Mouse (Mus musculus) frontal cortex, postnatal 36 days (tissue): Measurements from ENCODE around the gene Asic3.
A peak's percentile ranks its signal among the peaks of the same experiment; 100 is the strongest.
"Not testable (repeated sequence)": the region's sequence is repeated elsewhere in the genome, so short reads cannot be mapped to it uniquely, and the experiment has no call there.

Experiments used
- DNase-seq, 2 experiments: peaks; one replicate each; pipeline ENCODE4 v3.0.0; 2022; ENCODE audit warnings: low spot score in 2 of 2

Asic3 gene

GRCm38 (mm10) chr5:24388246-24388915, 24.8 kb upstream of the Asic3 start:
- no peak for DNase-seq

- no peak for DNase-seq
These were observed 24.1 kb upstream of the Asic3 start for GRCm38 (mm10) chr5:24389011-24389657.

- no peak for DNase-seq
These were observed 23.6 kb upstream of the Asic3 start for GRCm38 (mm10) chr5:24389658-24390020.

GRCm38 (mm10) chr5:24391864-24392263, 21.3 kb upstream of the Asic3 start, which contains the start of gene Atg9b:
Atg9b (minus strand) TSS chr5:24392143.
- DNase-seq = no peak

- no peak for DNase-seq
These were observed 20.5 kb upstream of the Asic3 start for GRCm38 (mm10) chr5:24392724-24393123.

- DNase-seq = peak; percentile 85 to 90
These were observed 19.7 kb upstream of the Asic3 start, which contains the start of gene Abcb8 for GRCm38 (mm10) chr5:24393392-24393997. Abcb8 (plus strand) TSS chr5:24393663.

GRCm38 (mm10) chr5:24394165-24394894, 18.9 kb upstream of the Asic3 start:
- DNase-seq = peak; percentile 95 to 98

GRCm38 (mm10) chr5:24396254-24396653, 16.9 kb upstream of the Asic3 start:
- DNase-seq = not testable (repeated sequence)

- DNase-seq = no peak
These were observed 13.5 kb upstream of the Asic3 start for GRCm38 (mm10) chr5:24399686-24400085.

GRCm38 (mm10) chr5:24400362-24400761, 12.8 kb upstream of the Asic3 start:
- no peak for DNase-seq

GRCm38 (mm10) chr5:24400911-24401605, 12.1 kb upstream of the Asic3 start:
- no peak for DNase-seq

- no peak for DNase-seq
These were observed 11.2 kb upstream of the Asic3 start for GRCm38 (mm10) chr5:24401969-24402368.

GRCm38 (mm10) chr5:24404594-24405360, 8.4 kb upstream of the Asic3 start:
- no peak for DNase-seq

- DNase-seq = no peak
These were observed 7.8 kb upstream of the Asic3 start for GRCm38 (mm10) chr5:24405389-24405876.

- DNase-seq = no peak
These were observed 4.5 kb upstream of the Asic3 start for GRCm38 (mm10) chr5:24408651-24409050.

- DNase-seq = no peak
These were observed 3.7 kb upstream of the Asic3 start for GRCm38 (mm10) chr5:24409466-24409865.

- DNase-seq = no peak
These were observed 1.1 kb upstream of the Asic3 start for GRCm38 (mm10) chr5:24412063-24412462.

GRCm38 (mm10) chr5:24413938-24414337, 746 bp downstream of the Asic3 start:
- no peak for DNase-seq

- peak in 1 of 2 experiments; percentile 78 for DNase-seq
These were observed 3.1 kb downstream of the Asic3 start for GRCm38 (mm10) chr5:24416222-24416736.

GRCm38 (mm10) chr5:24417587-24417986, 4.4 kb downstream of the Asic3 start:
- DNase-seq = no peak
